7 mouse cellular contexts compared by ENCODE assay signal in the genomic region with DNA sequence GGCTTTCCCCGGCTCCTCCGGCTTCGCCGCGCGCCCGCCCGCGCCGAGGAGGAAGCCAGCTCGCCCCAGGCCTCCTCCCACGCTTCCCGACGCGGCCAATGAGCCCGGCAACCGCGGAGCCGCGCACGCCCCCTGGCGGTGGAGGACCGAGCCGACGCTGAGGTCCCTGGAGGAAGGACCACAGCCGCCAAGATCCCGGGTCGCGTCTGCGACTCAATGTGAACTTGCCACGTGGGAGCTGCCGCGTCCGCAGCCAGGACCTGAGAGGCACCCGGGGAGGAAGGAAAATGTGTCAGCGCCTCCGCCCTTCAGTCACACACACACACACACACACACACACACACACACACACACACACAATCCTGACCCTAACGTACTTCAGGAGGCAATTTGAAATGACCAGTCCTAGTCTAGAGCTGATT. TPM values are rescaled to one million over a fixed set of nuclear protein-coding genes. Genes with fewer than 3 reads are reported as not detected.
DNase-seq lines count a peak whose midpoint lies in the region; ATAC-seq and TF ChIP-seq lines count a peak whose summit lies in the region.

A gene (minus strand): TSS at position 158 of the 422 bp plus-strand sequence.

- TF ChIP-seq CTCF in kidney, adult 2 months (conservative IDR thresholded peaks at IDR 0.05; ENCODE audit: insufficient read depth, insufficient read length, low read depth, low read length), result peak; percentile 81
- TF ChIP-seq CTCF in spleen, adult 2 months (IDR thresholded peaks at IDR 0.05; ENCODE audit: extremely low read depth, insufficient read depth, insufficient read length, insufficient replicate concordance), result peak; percentile 95

- under 1% methylated on average over 36 of the region's 38 CpGs for WGBS in embryonic facial prominence, embryonic 12.5 days
- 2% methylated on average over 36 of the region's 38 CpGs for WGBS in kidney, adult 2 months
- 0% methylated on average over 28 of the region's 38 CpGs for WGBS in limb, embryonic 12.5 days
- WGBS in midbrain, embryonic 15.5 days, result 0% methylated on average over 31 of the region's 38 CpGs
- 1% methylated on average over 34 of the region's 38 CpGs for WGBS in spleen, adult 2 months

- H3K27ac ChIP-seq in embryonic facial prominence, embryonic 12.5 days, result peak within 1 kb of the TSS; percentile 83
- H3K27ac ChIP-seq in kidney, adult 2 months (ENCODE audit: insufficient read depth, low read depth, low read length), result peak within 1 kb of the TSS; percentile 53; the same call in 1 of the 2 replicates
- peak within 1 kb of the TSS; percentile 83 for H3K27ac ChIP-seq in limb, embryonic 12.5 days
- peak within 1 kb of the TSS; percentile 87 for H3K27ac ChIP-seq in midbrain, embryonic 15.5 days
- H3K27ac ChIP-seq in spleen, adult 2 months (ENCODE audit: insufficient read depth, low read length), result peak within 1 kb of the TSS; percentile 92

- H3K4me1 ChIP-seq in embryonic facial prominence, embryonic 12.5 days, result peaks cover 6% of the 10 kb centered on the region
- H3K4me1 ChIP-seq in kidney, adult 2 months (ENCODE audit: control insufficient read depth, insufficient read depth, low read length), result no peaks in the 10 kb centered on the region
- H3K4me1 ChIP-seq in limb, embryonic 12.5 days (replicated peaks), result peaks cover 25% of the 10 kb centered on the region
- peaks cover 17% of the 10 kb centered on the region for H3K4me1 ChIP-seq in midbrain, embryonic 15.5 days
- H3K4me1 ChIP-seq in spleen, adult 2 months (ENCODE audit: control insufficient read depth, insufficient read depth, insufficient read length), result peaks cover 10% of the 10 kb centered on the region; the same call in 1 of the 2 replicates

- peak; percentile 94 for ATAC-seq in embryonic facial prominence, embryonic 12.5 days (ENCODE audit: insufficient number of reproducible peaks, insufficient read depth, low FRiP score, low TSS enrichment)
- peak; percentile 95 for ATAC-seq in limb, embryonic 12.5 days (ENCODE audit: insufficient number of reproducible peaks, insufficient read depth, low FRiP score, low TSS enrichment, low read depth)
- peak; percentile 97 for ATAC-seq in midbrain, embryonic 15.5 days (replicated peaks)

- H3K9me3 ChIP-seq in embryonic facial prominence, embryonic 12.5 days, result no peaks in the 10 kb centered on the region
- H3K9me3 ChIP-seq in limb, embryonic 12.5 days, result no peaks in the 10 kb centered on the region
- H3K9me3 ChIP-seq in midbrain, embryonic 15.5 days, result peaks cover 3% of the 10 kb centered on the region; the same call in 1 of the 2 replicates

- peak within 1 kb of the TSS; percentile 81 for H3K9ac ChIP-seq in embryonic facial prominence, embryonic 12.5 days
- H3K9ac ChIP-seq in limb, embryonic 12.5 days (replicated peaks), result peak within 1 kb of the TSS; percentile 89
- peak within 1 kb of the TSS; percentile 96 for H3K9ac ChIP-seq in midbrain, embryonic 15.5 days

- TF ChIP-seq POLR2A in kidney, adult 2 months (IDR thresholded peaks at IDR 0.05; ENCODE audit: low read depth, low read length), result no peak
- no peak for TF ChIP-seq POLR2A in spleen, adult 2 months (IDR thresholded peaks at IDR 0.05; ENCODE audit: low read depth, low read length)

- no peaks in the 10 kb centered on the region for H3K27me3 ChIP-seq in embryonic facial prominence, embryonic 12.5 days
- no peaks in the 10 kb centered on the region for H3K27me3 ChIP-seq in kidney, adult 2 months (replicated peaks; ENCODE audit: control insufficient read depth, insufficient read depth, low read length)
- no peaks in the 10 kb centered on the region; the same call in 1 of the 2 replicates for H3K27me3 ChIP-seq in limb, embryonic 12.5 days
- no peaks in the 10 kb centered on the region for H3K27me3 ChIP-seq in midbrain, embryonic 15.5 days (replicated peaks)
- H3K27me3 ChIP-seq in spleen, adult 2 months (ENCODE audit: control insufficient read depth, insufficient read depth, low read length), result no peaks in the 10 kb centered on the region

- H3K36me3 ChIP-seq in embryonic facial prominence, embryonic 12.5 days, result no peaks in the 10 kb centered on the region
- no peaks in the 10 kb centered on the region for H3K36me3 ChIP-seq in kidney, adult 2 months (ENCODE audit: control insufficient read depth, insufficient read depth, low read length)
- H3K36me3 ChIP-seq in limb, embryonic 12.5 days, result no peaks in the 10 kb centered on the region
- H3K36me3 ChIP-seq in midbrain, embryonic 15.5 days (replicated peaks), result no peaks in the 10 kb centered on the region
- H3K36me3 ChIP-seq in spleen, adult 2 months (ENCODE audit: control insufficient read depth, insufficient read depth, low read length), result no peaks in the 10 kb centered on the region

- peak; percentile 98 for DNase-seq in adrenal gland, postnatal 25 days
- peak; percentile 96 to 97 for DNase-seq in heart, adult 18-20 months
- DNase-seq in kidney, adult 2 months, result peak; percentile 96
- DNase-seq in spleen, adult 2 months (ENCODE audit: low read depth in 1 of 2, low spot score in 2 of 2), result peak; percentile 77 to 93

- peak within 1 kb of the TSS; percentile 75 for H3K4me3 ChIP-seq in embryonic facial prominence, embryonic 12.5 days
- peak within 1 kb of the TSS; percentile 91 for H3K4me3 ChIP-seq in kidney, adult 2 months (ENCODE audit: insufficient read depth, low read depth, low read length)
- H3K4me3 ChIP-seq in limb, embryonic 12.5 days (replicated peaks), result peak within 1 kb of the TSS; percentile 78
- H3K4me3 ChIP-seq in midbrain, embryonic 15.5 days, result peak within 1 kb of the TSS; percentile 94
- H3K4me3 ChIP-seq in spleen, adult 2 months (ENCODE audit: extremely low read depth, insufficient read depth, insufficient read length), result peak within 1 kb of the TSS; percentile 74

- peak within 1 kb of the TSS; percentile 55 for H3K4me2 ChIP-seq in embryonic facial prominence, embryonic 12.5 days (replicated peaks)
- H3K4me2 ChIP-seq in limb, embryonic 12.5 days, result peak within 1 kb of the TSS; percentile 62
- peak within 1 kb of the TSS; percentile 70 for H3K4me2 ChIP-seq in midbrain, embryonic 15.5 days

RNA-seq across cellular contexts. Expression of the gene that starts here (rescaled TPM):
- total RNA-seq in adrenal gland, postnatal 25 days (2021), result 37.9 and 53.0 TPM in 2 replicates
- polyA plus RNA-seq in embryonic facial prominence, embryonic 12.5 days (2016; fragmentation: Nextera tagmentation; extraction: Ambion mirVana), result 45.4 and 49.3 TPM in 2 replicates
- 10 to 100 TPM; 30.5 to 33.9 TPM for total RNA-seq in heart, adult 18-20 months (2021)
- 2.3 and 5.3 TPM in 2 replicates for polyA plus RNA-seq in kidney, adult 2 months (2012; rRNA removed)
- 41.8 and 42.0 TPM in 2 replicates for polyA plus RNA-seq in limb, embryonic 12.5 days (2016; fragmentation: Nextera tagmentation; extraction: Ambion mirVana)
- polyA plus RNA-seq in midbrain, embryonic 15.5 days (2015; fragmentation: Nextera tagmentation; extraction: Ambion mirVana), result 77.8 and 79.4 TPM in 2 replicates
- polyA plus RNA-seq in spleen, adult 2 months (2012; rRNA removed), result 3.7 and 3.9 TPM in 2 replicates

Comparison
In these comparisons a context has a peak if more than half of its experiments do, and no peak if none do; other contexts are left out.
1. Peak in every context shown above with its lines: DNase-seq, ATAC-seq, H3K4me3 ChIP-seq and H3K27ac ChIP-seq.